Mouse (Mus musculus): ENCODE data around the gene Nup93. TPM values are rescaled to one million over a fixed set of nuclear protein-coding genes. Genes with fewer than 3 reads are reported as not detected.

The Nup93 gene
- polyA plus RNA-seq, 1 experiment from 2014 or later, result 110 TPM

- Histone ChIP-seq H3K4me3 (replicated peaks) (no peak overlapping the region), H3K4me2 (no peak overlapping the region), H3K27ac (no peak overlapping the region), H3K9me3 (no peaks in the 10 kb centered on the region), H3K9ac (no peak overlapping the region), H3K36me3 (replicated peaks) (peaks cover 88% of the 10 kb centered on the region), H3K27me3 (no peaks in the 10 kb centered on the region), H3K4me1 (no peaks in the 10 kb centered on the region)
- 95% methylated on average over 9 of the region's 9 CpGs for WGBS
- no peak for ATAC-seq (ENCODE audit: low FRiP score)
Measured at GRCm38 (mm10) chr8:94307652-94308051, 93.3 kb downstream of the Nup93 start.

GRCm38 (mm10) chr8:94314069-94314468, 99.7 kb downstream of the Nup93 start:
- H3K9ac ChIP-seq, result no peak overlapping the region
- ATAC-seq (ENCODE audit: low FRiP score), result no peak
- no peaks in the 10 kb centered on the region for H3K27me3 ChIP-seq
- H3K27ac ChIP-seq, result no peak overlapping the region
- H3K4me1 ChIP-seq, result no peaks in the 10 kb centered on the region
- no peak overlapping the region for H3K4me2 ChIP-seq
- H3K9me3 ChIP-seq, result no peaks in the 10 kb centered on the region
- H3K36me3 ChIP-seq (replicated peaks), result peaks cover 67% of the 10 kb centered on the region
- no peak overlapping the region for H3K4me3 ChIP-seq (replicated peaks)
- 95% methylated on average over 2 of the region's 2 CpGs for WGBS

GRCm38 (mm10) chr8:94317249-94317648, 102.9 kb downstream of the Nup93 start:
- no peak overlapping the region for H3K9ac ChIP-seq
- no peak overlapping the region for H3K4me2 ChIP-seq
- H3K9me3 ChIP-seq, result no peaks in the 10 kb centered on the region
- no peak for ATAC-seq (ENCODE audit: low FRiP score)
- H3K27me3 ChIP-seq, result no peaks in the 10 kb centered on the region
- peaks cover 42% of the 10 kb centered on the region for H3K36me3 ChIP-seq (replicated peaks)
- no peak overlapping the region for H3K4me3 ChIP-seq (replicated peaks)
- H3K27ac ChIP-seq, result no peak overlapping the region
- no peaks in the 10 kb centered on the region for H3K4me1 ChIP-seq
- WGBS, result 95% methylated on average over 2 of the region's 2 CpGs

DNA sequence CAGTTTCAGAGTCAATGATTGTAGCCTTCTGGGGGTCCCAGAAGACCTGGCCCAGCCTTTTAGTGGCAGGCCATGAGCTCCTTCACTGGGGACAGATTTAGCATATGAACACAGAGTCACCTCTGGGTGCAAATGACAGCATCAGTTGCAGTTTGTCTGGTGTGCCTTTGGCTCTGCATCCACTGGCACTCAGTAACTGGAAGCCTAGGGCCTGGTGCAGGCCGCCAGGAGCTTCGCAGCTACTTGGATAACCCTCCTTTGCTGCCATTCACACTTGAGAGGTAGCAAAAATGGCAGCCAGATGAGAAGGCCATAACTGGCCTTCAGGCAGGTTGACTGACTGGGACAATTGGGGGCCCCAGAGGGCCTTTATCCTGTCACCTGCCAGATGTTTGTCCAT, 103.3 kb downstream of the Nup93 start:
- no peak overlapping the region for H3K27ac ChIP-seq
- 98% methylated on average over 2 of the region's 2 CpGs for WGBS

GRCm38 (mm10) chr8:94320036-94320435, 105.7 kb downstream of the Nup93 start:
- Histone ChIP-seq H3K27me3 (no peaks in the 10 kb centered on the region), H3K4me2 (no peak overlapping the region), H3K9me3 (no peaks in the 10 kb centered on the region), H3K4me3 (replicated peaks) (no peak overlapping the region), H3K4me1 (no peaks in the 10 kb centered on the region), H3K36me3 (replicated peaks) (peaks cover 22% of the 10 kb centered on the region), H3K27ac (no peak overlapping the region), H3K9ac (no peak overlapping the region)
- ATAC-seq (ENCODE audit: low FRiP score), result no peak
- 84% methylated on average over 2 of the region's 2 CpGs for WGBS

More for the DNA sequence above, 103.3 kb downstream of the Nup93 start:
- Histone ChIP-seq H3K4me1 (no peaks in the 10 kb centered on the region), H3K27me3 (no peaks in the 10 kb centered on the region), H3K9me3 (no peaks in the 10 kb centered on the region), H3K4me3 (replicated peaks) (no peak overlapping the region), H3K4me2 (no peak overlapping the region), H3K9ac (no peak overlapping the region), H3K36me3 (replicated peaks) (peaks cover 38% of the 10 kb centered on the region)
- no peak for ATAC-seq (ENCODE audit: low FRiP score)

GRCm38 (mm10) chr8:94322083-94322482, 107.7 kb downstream of the Nup93 start:
- Histone ChIP-seq H3K9ac (no peak overlapping the region), H3K4me2 (no peak overlapping the region), H3K27ac (no peak overlapping the region), H3K4me1 (no peaks in the 10 kb centered on the region), H3K9me3 (no peaks in the 10 kb centered on the region), H3K4me3 (replicated peaks) (no peak overlapping the region), H3K36me3 (replicated peaks) (peaks cover 12% of the 10 kb centered on the region; the same call in 1 of the 2 replicates), H3K27me3 (no peaks in the 10 kb centered on the region)
- WGBS, result 80% methylated on average over 4 of the region's 4 CpGs
- no peak for ATAC-seq (ENCODE audit: low FRiP score)

- Histone ChIP-seq H3K9ac (no peak overlapping the region), H3K27me3 (no peaks in the 10 kb centered on the region), H3K27ac (no peak overlapping the region), H3K36me3 (replicated peaks) (peaks cover 5% of the 10 kb centered on the region; the same call in 1 of the 2 replicates), H3K4me2 (no peak overlapping the region), H3K4me3 (replicated peaks) (no peak overlapping the region), H3K9me3 (no peaks in the 10 kb centered on the region), H3K4me1 (no peaks in the 10 kb centered on the region)
- no peak for ATAC-seq (ENCODE audit: low FRiP score)
- WGBS, result 90% methylated on average over 6 of the region's 6 CpGs
Measured at GRCm38 (mm10) chr8:94323041-94323440, 108.7 kb downstream of the Nup93 start.

GRCm38 (mm10) chr8:94324071-94324470, 109.7 kb downstream of the Nup93 start:
- ATAC-seq (ENCODE audit: low FRiP score), result no peak
- WGBS, result 70% methylated on average over 12 of the region's 12 CpGs
- H3K9me3 ChIP-seq, result no peaks in the 10 kb centered on the region
- no peak overlapping the region for H3K4me3 ChIP-seq (replicated peaks)
- H3K36me3 ChIP-seq (replicated peaks), result no peaks in the 10 kb centered on the region
- no peak overlapping the region for H3K4me2 ChIP-seq
- 0 out of 2 replicates have a peak, but pooled peaks cover 3% of the 10 kb centered on the region for H3K27me3 ChIP-seq
- H3K27ac ChIP-seq, result no peak overlapping the region
- no peak overlapping the region for H3K9ac ChIP-seq
- no peaks in the 10 kb centered on the region for H3K4me1 ChIP-seq

DNA sequence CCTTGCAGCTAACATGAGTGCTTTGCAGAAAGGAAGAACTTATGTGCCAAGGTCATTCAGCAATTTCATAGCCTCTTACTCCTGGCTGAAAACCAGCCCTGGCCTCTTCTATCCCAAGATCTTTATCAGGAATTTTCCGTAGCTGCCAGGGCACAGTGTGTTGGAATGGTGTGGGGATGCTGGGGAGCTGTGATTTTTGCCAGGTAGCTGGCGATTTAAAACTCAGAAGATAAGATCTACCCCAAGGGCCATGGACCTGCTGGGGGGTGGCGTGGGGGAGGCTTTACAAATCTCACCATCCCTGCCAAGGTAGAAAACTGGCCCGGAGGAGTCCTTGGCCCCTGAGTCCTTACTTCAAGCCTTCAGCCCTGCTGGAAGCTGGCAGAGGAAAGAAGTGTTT, 111.7 kb downstream of the Nup93 start:
- no peaks in the 10 kb centered on the region for H3K4me1 ChIP-seq

DNA sequence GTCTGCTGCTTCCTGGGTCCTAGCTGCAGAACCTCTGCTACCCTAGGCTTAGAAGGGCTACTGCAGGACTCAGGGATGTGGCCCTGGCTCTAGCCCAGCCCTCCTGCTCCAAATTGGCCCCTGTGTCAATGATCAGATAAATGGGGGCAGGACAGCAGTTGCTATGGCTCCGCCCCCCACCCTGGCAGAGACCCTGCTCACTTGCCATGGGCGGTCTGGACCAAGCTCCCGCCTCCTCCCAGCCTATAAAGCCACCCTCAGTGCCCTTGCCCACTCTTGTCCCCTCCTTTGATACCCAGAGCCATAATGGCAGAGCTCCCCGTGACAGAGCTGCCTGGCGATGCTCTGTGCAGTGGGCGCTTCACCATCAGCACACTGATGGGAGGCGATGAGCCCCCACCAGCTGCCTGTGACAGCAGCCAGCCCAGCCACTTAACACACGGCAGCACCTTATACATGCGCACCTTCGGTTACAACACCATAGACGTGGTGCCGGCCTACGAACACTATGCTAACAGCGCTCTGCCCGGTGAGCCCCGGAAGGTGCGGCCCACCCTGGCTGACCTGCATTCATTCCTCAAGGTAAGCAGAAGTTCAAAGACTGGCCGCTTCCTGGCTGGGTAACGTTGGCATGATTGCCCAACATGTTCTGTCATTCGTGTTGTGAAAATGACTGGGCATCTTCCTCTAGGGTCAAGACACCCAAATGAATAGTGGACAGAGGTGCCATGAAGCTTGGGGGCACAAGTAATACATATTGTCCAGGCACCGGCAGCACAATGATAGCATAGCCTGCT, 114.8 kb downstream of the Nup93 start, which contains the start of gene Slc12a3:
Gene Slc12a3, plus strand, starts transcription at position 270 of the 797 bp plus-strand sequence.
- 0 out of 2 replicates have a peak, but pooled peaks cover 6% of the 10 kb centered on the region for H3K27me3 ChIP-seq
- no peak within 1 kb of the TSS for H3K4me2 ChIP-seq
- no peak for ATAC-seq (ENCODE audit: low FRiP score)
- H3K36me3 ChIP-seq (replicated peaks), result no peaks in the 10 kb centered on the region
- no peaks in the 10 kb centered on the region for H3K9me3 ChIP-seq
- H3K9ac ChIP-seq, result no peak within 1 kb of the TSS
- no peak within 1 kb of the TSS for H3K27ac ChIP-seq
- 83% methylated on average over 21 of the region's 21 CpGs for WGBS
- H3K4me1 ChIP-seq, result no peaks in the 10 kb centered on the region
- H3K4me3 ChIP-seq (replicated peaks), result no peak within 1 kb of the TSS

More for the DNA sequence above, 111.7 kb downstream of the Nup93 start:
- WGBS, result 89% methylated on average over 4 of the region's 4 CpGs
- Histone ChIP-seq H3K4me2 (no peak overlapping the region), H3K9ac (no peak overlapping the region), H3K4me3 (replicated peaks) (no peak overlapping the region), H3K9me3 (no peaks in the 10 kb centered on the region), H3K27ac (no peak overlapping the region), H3K27me3 (0 out of 2 replicates have a peak, but pooled peaks cover 6% of the 10 kb centered on the region), H3K36me3 (replicated peaks) (no peaks in the 10 kb centered on the region)
- no peak for ATAC-seq (ENCODE audit: low FRiP score)

- Histone ChIP-seq H3K9ac (no peak overlapping the region), H3K4me1 (no peaks in the 10 kb centered on the region), H3K9me3 (no peaks in the 10 kb centered on the region), H3K27me3 (0 out of 2 replicates have a peak, but pooled peaks cover 6% of the 10 kb centered on the region), H3K27ac (no peak overlapping the region), H3K4me2 (no peak overlapping the region), H3K4me3 (replicated peaks) (no peak overlapping the region), H3K36me3 (replicated peaks) (no peaks in the 10 kb centered on the region)
- ATAC-seq (ENCODE audit: low FRiP score), result peak; percentile 56; the same call in 1 of the 2 replicates
- WGBS, result 36% methylated on average over 4 of the region's 4 CpGs
Measured at GRCm38 (mm10) chr8:94330733-94331132, 116.4 kb downstream of the Nup93 start.

- H3K36me3 ChIP-seq (replicated peaks), result no peaks in the 10 kb centered on the region
- no peak overlapping the region for H3K4me3 ChIP-seq (replicated peaks)
- 62% methylated on average over 5 of the region's 5 CpGs for WGBS
- H3K9me3 ChIP-seq, result no peaks in the 10 kb centered on the region
- H3K27ac ChIP-seq, result no peak overlapping the region
- H3K4me2 ChIP-seq, result no peak overlapping the region
- no peak for ATAC-seq (ENCODE audit: low FRiP score)
- no peak overlapping the region for H3K9ac ChIP-seq
- 0 out of 2 replicates have a peak, but pooled peaks cover 6% of the 10 kb centered on the region for H3K27me3 ChIP-seq
- no peaks in the 10 kb centered on the region for H3K4me1 ChIP-seq
Measured at GRCm38 (mm10) chr8:94333345-94333744, 119.0 kb downstream of the Nup93 start.

DNA sequence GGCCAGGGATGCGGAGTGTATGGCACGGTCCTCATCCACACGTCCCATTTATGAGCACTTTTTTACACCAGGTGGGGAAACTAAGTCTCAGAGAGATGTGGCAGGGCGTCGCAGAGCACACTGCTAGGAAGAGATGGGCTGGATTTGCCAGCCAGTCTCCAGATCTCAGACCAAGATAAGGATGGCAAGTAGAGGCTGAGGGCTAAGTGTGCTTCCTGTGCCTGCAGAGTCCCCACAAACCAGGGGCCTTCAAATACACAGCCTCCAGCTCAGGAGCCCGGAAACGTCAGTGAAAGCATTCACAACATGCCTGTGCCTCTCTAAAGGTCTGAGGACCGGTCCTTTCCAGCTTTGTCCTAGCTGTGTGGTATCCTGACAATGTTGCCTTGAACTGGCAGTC, 123.2 kb downstream of the Nup93 start:
- Histone ChIP-seq H3K9ac (no peak overlapping the region), H3K9me3 (no peaks in the 10 kb centered on the region), H3K4me2 (no peak overlapping the region), H3K4me1 (no peaks in the 10 kb centered on the region), H3K4me3 (replicated peaks) (no peak overlapping the region), H3K27me3 (no peaks in the 10 kb centered on the region), H3K27ac (no peak overlapping the region), H3K36me3 (replicated peaks) (no peaks in the 10 kb centered on the region)
- no peak for ATAC-seq (ENCODE audit: low FRiP score)
- WGBS, result 83% methylated on average over 8 of the region's 8 CpGs

All from forebrain, embryonic 12.5 days (tissue).